Mouse (Mus musculus) small intestine, adult 2 months (tissue): ENCODE results near the gene Atp5g3.

Source experiments
- CTCF ChIP-seq: fragments of 200-500 bp; IDR thresholded peaks from 2 replicates; pipeline ENCODE4 v1.5.1; 2012; ENCODE audit warnings: low read depth, mild to moderate bottlenecking, control low read depth, inconsistent platforms, low read length, moderate library complexity, mixed read lengths; ENCODE audit not compliant: insufficient replicate concordance, insufficient read length; ENCODE audit errors: extremely low read depth
- POLR2A ChIP-seq: fragments of 200-500 bp; IDR thresholded peaks from 2 replicates; pipeline ENCODE4 v1.6.1; 2012; ENCODE audit warnings: low read depth, mild to moderate bottlenecking, control low read depth, inconsistent platforms, low read length, moderate library complexity

DNA sequence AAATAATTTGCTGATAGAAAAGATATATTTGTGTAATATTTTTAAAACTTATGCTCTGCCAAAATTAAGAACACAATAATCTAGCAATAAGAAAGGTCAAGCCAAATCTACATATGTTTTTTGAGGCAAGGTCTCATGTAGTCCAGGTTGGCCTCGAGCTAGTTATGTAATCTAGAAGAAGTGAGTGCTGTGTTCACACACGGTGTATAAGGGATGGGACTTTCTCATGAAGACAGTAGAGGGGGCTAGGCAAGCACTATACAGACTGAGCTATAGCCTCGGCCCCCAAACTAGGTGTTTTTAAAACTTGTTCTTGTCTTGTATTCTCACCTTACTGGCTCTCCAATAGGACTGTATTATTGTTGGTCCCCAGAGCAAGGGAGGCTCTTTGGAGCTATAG lies 14.4 kb upstream of the Atp5g3 start:
- TF ChIP-seq POLR2A: no peak
- TF ChIP-seq CTCF: no peak
